Mouse (Mus musculus) ovary, postnatal 36 days (tissue): ENCODE data around the gene Tacc3.

ENCODE experiments used
- DNase-seq: peaks from one replicate; pipeline ENCODE4 v3.0.0; 2022; ENCODE audit warnings: low spot score, mixed read lengths

The Tacc3 gene

GRCm38 (mm10) chr5:33655251-33655840, 2.6 kb upstream of the Tacc3 start:
- DNase-seq, result no peak

- DNase-seq, result no peak
Measured at GRCm38 (mm10) chr5:33656739-33657138, 1.2 kb upstream of the Tacc3 start.

DNA sequence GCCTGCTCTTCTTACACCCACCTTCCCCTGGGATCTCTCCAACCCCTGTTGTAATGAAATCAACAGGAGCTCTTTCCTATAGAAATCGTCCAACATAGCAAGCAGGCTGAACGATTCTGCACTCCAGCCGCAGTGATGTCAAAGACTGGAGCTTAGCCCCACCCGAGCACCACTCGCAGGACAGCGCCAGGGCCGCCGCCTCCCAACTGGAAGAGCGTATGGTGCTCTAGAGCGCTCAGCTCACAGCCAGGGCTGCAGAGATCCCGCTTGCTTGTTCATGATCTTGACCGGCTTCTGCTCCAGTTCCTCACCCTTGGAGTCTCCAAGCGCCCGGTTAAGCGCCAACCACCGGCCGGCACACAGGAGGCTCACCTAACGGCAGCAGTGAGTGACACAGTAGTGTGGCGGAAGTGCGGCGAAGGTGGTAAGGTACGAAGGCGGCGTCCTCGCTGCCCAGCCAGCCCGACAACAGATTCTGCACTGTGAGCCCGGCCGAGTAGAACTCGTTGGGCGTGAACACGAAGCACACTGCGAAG, 609 bp upstream of the Tacc3 start:
- DNase-seq, result no peak

DNA sequence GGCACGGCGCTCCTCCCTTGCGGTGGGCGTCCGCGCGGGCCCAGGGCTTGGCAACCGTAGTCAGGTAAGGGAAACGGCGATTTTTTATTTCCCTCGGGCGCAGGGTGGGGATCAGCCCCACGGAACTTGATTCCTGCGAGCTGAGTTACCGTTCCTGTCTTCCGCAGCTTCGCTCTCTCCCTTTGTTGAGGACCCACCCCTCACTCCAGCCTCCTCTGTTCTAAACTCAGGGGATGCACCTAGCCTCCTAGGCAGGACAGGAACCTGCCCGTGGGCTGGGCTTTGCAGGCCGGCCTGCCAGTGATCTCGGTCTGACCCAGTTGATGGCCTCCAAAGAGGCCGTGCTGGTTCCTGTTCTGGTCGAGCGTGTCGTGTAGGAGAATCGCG, 729 bp downstream of the Tacc3 start:
- no peak for DNase-seq

DNA sequence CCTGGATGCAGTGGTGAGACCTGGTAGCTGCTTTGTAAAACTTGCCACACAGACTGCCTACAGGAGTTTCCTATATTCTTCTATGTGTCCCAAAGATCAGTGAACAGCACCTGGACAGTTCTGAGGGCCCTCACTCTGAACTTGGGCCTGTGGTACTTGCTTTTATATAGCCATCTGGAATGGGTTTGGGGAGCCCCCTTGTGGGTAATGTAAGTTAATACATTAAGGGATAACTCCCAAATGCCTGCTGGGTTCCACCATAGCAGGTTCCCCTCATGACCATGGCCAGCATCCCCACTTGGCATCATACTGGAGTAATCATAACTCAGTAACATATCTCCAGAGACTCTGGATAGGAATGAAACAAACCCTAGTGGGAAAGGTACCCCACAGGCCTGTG, 10.3 kb downstream of the Tacc3 start:
- DNase-seq, result no peak

DNA sequence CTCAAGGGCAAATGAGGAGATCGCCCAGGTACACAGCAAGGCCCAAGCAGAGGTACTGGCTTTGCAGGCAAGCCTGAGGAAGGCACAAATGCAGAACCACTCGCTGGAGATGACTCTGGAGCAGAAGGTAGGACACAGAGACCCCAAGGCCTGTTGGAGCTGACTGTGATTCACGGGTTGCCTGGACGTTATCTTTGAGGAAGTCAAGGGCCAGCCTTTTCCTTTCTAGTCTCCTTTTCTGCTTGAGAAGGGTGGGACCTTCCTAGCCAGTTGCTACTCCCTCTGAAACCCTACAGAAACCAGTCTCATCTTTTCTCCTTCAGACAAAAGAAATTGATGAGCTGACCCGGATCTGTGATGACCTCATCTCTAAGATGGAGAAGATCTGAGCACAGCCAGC, 13.7 kb downstream of the Tacc3 start:
- DNase-seq, result no peak

DNA sequence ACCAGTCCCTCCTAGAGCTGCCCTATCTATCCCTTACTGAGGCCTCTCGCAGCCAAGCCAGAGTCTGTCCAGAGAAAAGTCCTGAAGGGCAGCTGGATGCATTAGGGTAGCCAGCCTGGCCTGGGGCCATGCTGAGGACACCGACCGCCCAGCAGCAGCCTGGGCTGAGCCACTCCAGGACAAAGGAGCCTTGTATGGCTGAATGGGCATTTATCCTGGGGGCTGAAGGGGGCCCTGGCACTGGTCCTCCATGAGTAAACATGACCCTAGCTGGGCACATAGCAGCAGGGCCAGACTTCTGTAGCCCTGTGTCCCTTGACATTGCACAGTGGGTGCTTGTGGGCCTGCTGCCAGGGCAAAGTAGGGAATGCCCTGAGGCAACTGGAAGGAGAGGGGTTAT, 16.5 kb downstream of the Tacc3 start:
- no peak for DNase-seq

GRCm38 (mm10) chr5:33675964-33676363, 18.0 kb downstream of the Tacc3 start:
- DNase-seq, result peak; percentile 46

- DNase-seq, result no peak
Measured at GRCm38 (mm10) chr5:33678244-33678643, 20.3 kb downstream of the Tacc3 start.

DNA sequence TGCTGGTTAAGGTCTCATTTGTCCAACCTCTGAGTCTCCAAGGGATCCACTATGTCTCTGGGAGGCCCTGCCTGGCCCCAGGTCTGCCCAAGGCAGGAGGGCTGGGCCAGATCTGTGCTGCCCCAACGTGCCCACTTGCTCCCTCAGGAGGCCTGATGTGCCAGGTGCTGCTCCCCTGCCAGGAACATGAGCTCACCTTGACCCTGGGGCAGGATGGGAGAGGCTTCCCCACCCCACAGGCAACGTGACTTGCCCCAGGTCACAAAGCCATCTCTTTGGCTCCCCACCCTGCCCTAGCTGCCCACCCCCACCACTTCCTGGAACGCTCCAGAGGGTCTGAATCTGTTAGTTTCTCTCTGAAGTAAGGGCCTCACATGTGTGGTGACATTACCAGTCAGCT, 23.1 kb downstream of the Tacc3 start:
- DNase-seq, result no peak

DNA sequence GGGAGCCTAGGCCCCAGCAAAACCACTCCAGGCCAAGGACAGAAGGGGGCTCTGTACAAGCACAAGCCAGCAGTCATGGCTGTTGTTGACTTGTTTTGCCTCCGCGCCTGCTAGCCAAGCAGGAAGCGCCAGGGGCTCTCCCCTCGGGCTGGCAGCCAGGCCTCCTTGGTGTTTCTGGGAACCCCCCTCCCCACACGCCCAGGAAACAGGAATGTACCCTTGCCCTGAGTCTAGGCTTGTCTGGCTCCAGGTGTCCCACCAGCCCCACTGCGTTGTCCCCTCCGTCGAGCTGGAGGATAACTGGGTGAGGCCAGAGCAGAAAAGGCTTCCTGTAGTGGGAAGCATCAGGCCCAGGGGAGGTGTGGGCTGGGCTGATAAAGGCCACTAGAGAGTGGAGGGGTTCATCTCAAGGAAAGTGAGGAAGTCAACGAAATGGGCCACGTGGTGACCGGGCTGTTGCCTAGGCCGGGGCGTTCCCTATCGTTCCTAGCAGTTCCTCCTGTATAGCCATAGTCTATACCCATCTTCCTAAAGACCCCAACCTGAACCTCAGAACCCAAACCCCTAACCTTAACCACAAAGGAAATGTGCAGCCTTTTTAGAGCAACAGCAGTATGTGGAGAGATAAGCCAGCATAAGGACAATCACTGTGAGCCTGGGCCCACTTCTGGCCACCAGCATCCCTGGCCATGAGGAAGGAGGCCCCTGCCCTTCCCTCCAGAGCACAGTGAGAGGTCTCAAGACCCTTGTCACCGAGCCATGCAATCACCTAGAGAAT, 23.9 kb downstream of the Tacc3 start:
- DNase-seq, result no peak

DNA sequence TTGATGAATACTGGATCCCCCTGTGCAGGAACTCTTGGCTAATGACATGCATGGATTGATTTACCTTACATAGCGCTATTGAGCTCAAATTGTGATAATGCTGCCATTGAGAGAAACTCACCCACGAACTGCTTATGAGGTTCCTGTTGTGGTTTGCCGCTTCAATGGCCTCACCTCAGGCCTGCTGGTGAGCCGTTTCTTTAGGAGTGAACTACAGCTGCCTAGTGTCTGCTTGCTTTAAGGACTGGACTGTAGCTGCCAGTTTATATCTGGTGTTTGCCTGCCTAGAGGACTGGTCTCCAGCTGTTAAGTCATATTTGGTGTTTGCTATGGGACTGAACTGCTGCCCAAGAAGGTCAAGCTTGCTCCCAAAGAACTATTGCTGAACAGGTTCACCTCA, 25.0 kb downstream of the Tacc3 start:
- DNase-seq, result no peak

- no peak for DNase-seq
Measured at GRCm38 (mm10) chr5:33683897-33684652, 26.1 kb downstream of the Tacc3 start.

DNA sequence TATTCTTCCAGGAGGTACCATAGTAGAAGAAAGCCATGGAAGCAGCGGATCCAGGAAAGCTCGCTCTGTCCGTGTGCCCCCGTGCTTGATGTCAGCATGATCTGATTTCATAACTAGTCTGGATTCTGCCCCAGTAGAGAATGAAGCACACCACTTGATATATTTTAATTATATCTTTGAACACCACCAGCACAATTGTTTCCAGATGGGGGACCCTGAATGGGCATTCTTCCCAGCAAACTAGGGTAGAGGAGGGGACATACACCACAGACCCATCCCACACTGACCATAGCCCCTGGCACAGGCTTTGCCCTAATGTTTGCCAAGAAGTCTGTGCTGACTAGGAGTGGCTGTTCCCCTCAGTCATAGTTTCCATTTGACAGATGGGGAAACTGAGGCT, 27.0 kb downstream of the Tacc3 start:
- no peak for DNase-seq

DNA sequence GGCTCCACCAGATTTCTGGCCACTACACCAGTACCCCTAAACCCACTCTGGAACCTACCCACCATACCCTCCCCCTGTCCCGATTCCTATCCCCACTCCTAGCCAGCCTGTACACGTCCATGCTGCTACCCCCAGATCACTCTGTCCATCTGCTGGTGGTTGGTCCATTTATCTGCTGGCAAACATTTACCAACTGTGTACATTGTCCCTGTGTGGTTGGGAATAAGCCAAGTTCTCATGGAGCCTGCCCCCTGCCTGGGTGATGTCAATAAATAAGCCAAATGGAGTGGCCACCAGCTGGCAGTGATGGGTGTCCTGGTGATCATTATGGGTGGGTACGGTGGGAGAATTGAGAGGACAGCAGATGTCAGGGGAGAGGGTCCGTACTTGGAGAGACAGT, 29.2 kb downstream of the Tacc3 start:
- no peak for DNase-seq

DNA sequence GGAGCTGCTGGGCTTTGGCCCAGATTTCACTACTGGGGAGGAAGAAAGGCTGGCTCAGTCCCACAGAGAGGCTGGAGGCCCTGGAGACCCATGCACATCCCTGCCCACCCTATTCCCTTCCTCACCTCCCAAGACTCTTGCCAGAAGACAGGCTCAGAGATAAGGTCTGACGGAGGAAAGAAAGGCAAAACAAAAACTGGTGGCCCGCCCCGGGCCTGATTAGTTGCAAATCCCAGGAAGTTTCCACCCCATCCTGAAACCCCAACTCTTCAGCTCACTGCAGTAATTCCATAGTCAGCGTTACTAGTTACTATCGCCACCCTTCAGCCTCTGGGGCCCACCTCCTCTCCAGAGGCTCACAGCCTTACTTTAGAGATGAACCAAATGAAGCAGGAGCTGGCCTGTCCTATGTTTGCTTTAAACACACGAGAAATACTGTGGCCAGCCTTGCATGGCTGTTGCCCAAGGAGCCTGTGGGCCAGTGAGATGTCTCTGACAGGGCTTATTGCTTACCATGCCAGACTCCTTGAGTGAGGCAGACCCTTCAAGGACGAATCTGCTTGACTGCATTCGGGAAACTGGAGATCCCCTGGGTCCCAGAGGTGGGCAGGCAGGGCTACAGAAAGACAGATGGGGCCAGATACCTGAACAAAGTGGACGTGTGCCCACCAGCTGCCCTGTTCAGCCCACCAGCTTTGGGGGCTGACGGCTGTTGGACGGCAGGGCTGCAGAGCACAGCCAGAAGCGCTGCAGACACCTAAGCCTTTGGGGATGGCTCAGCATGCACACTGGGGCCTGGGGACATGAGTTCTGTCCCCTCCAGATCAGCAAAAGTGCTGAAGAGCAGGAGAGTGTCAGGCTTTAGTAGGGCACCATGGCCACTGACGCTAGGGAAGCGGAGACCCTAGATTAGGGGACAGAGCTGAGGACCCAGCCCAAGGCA, 30.6 kb downstream of the Tacc3 start:
- DNase-seq, result no peak

DNA sequence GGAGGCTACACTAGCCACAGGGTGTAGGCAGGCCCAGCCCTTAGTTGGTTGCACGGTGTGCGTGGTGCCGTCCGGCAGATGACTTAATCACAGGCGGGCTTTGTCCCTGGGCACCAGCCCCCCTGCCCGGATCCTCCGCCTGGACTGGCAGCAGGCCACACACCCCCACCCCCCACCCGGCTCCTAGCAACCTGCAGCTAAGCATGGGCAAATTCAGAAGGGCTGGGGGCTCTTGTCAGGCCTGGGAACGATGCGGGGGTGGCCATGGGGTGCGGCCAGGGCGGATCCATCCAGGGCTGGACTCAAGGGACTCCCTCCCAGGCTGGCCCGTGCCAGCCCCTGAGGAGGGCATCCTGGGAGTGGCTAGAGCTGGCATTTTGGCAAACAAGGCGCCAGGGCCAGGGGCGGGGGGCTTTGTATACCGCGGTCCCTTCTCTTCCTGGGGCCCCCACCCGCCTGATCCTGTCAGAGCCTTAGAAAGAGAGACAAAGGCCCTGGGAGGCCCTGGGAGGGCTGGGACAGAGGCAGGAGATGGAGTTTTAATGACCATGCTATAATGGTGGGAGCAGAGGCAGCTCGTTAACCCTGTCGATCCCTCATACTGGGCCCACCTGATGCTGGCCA, 31.4 kb downstream of the Tacc3 start:
- DNase-seq, result no peak

DNA sequence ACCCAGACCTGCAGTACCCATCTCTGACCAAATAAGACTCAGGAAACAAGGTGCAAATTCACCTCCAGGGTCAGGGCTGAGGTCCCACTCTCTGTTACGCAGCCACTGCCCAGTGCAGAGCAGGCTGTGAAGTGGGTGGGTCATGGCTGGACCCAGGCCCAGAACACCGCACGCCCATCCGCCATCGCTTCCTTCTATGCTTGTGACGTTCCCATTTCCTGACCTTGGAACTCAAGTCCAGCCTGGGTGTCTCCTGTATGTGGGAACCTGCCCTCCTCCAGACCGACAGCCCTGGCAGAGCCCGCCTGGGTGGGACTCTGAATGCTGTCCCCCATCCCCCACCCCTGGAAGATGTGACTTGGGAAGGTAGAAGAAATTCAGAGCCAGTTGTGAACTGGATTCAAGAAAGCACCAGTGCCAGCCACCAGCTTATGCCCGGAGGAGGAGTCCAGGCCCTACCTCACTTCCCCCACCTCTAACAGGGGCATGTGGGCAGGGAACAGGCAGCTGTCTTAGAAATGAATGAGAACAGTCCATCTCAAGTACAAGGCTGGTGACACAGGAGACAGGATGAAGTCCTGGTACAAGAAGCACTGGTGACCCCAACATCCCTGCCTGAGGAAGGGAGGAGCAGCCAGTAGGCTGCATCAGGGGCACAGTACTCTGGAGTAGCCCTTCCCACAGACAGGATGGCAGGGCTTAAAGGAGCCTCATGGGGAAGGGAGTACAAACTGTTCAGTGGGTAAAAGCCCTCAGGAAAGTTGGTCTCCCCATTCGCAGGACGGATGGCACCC, 32.1 kb downstream of the Tacc3 start:
- no peak for DNase-seq

GRCm38 (mm10) chr5:33692393-33692792, 34.5 kb downstream of the Tacc3 start:
- peak; percentile 25 for DNase-seq

DNA sequence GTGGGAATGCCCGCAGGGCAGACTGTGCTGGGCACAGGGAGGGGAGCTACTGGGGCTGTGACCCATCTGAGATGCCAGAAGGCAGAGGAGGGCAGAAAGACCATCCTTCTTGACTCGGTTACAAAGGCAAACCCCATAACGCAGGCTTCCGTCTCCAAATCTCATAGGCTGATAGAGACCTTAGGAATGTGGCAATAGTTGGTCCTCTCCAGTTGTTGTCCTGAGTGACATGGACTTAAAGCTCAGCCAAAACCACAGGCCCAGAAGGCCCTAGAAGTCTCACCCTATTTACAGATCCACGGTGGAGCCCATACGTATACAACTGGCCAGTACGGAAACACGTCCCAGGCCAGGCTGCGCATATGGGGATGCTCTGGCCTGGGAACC, 36.5 kb downstream of the Tacc3 start:
- no peak for DNase-seq
